In the genomic region with DNA sequence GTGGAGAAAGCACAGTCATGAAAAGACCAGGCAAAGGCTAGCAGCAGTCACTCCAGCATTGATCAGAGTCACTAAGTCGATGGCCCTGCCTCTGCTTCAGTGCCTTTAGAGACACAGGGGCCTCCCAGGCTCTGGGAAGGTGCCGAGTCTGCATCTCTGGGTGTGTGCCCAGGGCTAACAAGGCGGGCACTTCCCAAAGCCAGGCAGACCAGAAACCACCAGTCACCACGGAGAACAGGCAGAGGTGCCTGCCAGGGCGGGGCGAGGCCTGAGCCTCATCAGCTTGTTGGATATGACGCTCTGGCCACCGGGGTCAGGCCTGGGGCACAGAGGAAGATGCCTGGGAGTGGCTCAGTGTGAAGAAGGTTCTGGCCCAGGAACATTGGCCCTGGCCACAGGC, we compare ENCODE assay signal across 22 mouse cellular contexts. TPM values are rescaled to one million over a fixed set of nuclear protein-coding genes. Genes with fewer than 3 reads are reported as not detected.
DNase-seq lines count a peak whose midpoint lies in the region; ATAC-seq and TF ChIP-seq lines count a peak whose summit lies in the region.
"Had no signal": no experiment of that assay in that cellular context is flagged by ENCODE, and none has a peak within 500 bp of the region (broad histone marks: within the 10 kb centered on the region; RNA-seq: fewer than 3 reads in every experiment).

No protein-coding gene starts in this region.

- H3K4me2 ChIP-seq in embryonic facial prominence, embryonic 13.5 days: no peak overlapping the region
- no peak overlapping the region for H3K4me2 ChIP-seq in limb, embryonic 15.5 days
- H3K4me2 ChIP-seq: heart, embryonic 11.5 days; hindbrain, embryonic 12.5 days; hindbrain, embryonic 15.5 days had no signal

- no peaks in the 10 kb centered on the region for H3K9me3 ChIP-seq in embryonic facial prominence, embryonic 13.5 days
- no peaks in the 10 kb centered on the region for H3K9me3 ChIP-seq in embryonic facial prominence, embryonic 10.5 days
- H3K9me3 ChIP-seq in limb, embryonic 10.5 days (replicated peaks): no peaks in the 10 kb centered on the region
- no peaks in the 10 kb centered on the region for H3K9me3 ChIP-seq in limb, embryonic 15.5 days
- H3K9me3 ChIP-seq: hindbrain, embryonic 12.5 days; hindbrain, embryonic 15.5 days had no signal

- WGBS in embryonic facial prominence, embryonic 13.5 days: 61% methylated on average over 8 of the region's 8 CpGs
- WGBS in embryonic facial prominence, embryonic 10.5 days: 60% methylated on average over 8 of the region's 8 CpGs
- WGBS in limb, embryonic 10.5 days: 62% methylated on average over 8 of the region's 8 CpGs
- 57% methylated on average over 8 of the region's 8 CpGs for WGBS in limb, embryonic 15.5 days

- no peak overlapping the region for H3K9ac ChIP-seq in embryonic facial prominence, embryonic 13.5 days
- no peak overlapping the region for H3K9ac ChIP-seq in limb, embryonic 15.5 days
- H3K9ac ChIP-seq: forebrain, postnatal 0 days; hindbrain, embryonic 12.5 days; hindbrain, embryonic 15.5 days had no signal

- H3K4me1 ChIP-seq in embryonic facial prominence, embryonic 13.5 days: peaks cover 87% of the 10 kb centered on the region
- H3K4me1 ChIP-seq in embryonic facial prominence, embryonic 10.5 days: peaks cover 61% of the 10 kb centered on the region
- peaks cover 78% of the 10 kb centered on the region for H3K4me1 ChIP-seq in limb, embryonic 10.5 days
- peaks cover 73% of the 10 kb centered on the region for H3K4me1 ChIP-seq in limb, embryonic 15.5 days

- peaks cover 74% of the 10 kb centered on the region for H3K36me3 ChIP-seq in embryonic facial prominence, embryonic 13.5 days
- H3K36me3 ChIP-seq in embryonic facial prominence, embryonic 10.5 days (replicated peaks): peaks cover 22% of the 10 kb centered on the region
- H3K36me3 ChIP-seq in limb, embryonic 10.5 days: peaks cover 99% of the 10 kb centered on the region
- H3K36me3 ChIP-seq in limb, embryonic 15.5 days: peaks cover 32% of the 10 kb centered on the region
- H3K36me3 ChIP-seq: hindbrain, embryonic 15.5 days had no signal

- no peak for ATAC-seq in embryonic facial prominence, embryonic 13.5 days (ENCODE audit: insufficient number of reproducible peaks, insufficient read depth, low FRiP score, low TSS enrichment, low read depth)
- ATAC-seq in limb, embryonic 15.5 days (ENCODE audit: insufficient number of reproducible peaks, low FRiP score, low TSS enrichment, low read depth): no peak
- no peak for ATAC-seq in erythroblast, adult 5-6 weeks (replicated peaks; ENCODE audit: low FRiP score, poor library complexity, severe bottlenecking)
- ATAC-seq: CD4-positive, CD25-positive, alpha-beta regulatory T cell, adult 4 months; forebrain, embryonic 14.5 days; forebrain, postnatal 0 days; Patski had no signal

- no peak overlapping the region for H3K4me3 ChIP-seq in embryonic facial prominence, embryonic 13.5 days
- H3K4me3 ChIP-seq in embryonic facial prominence, embryonic 10.5 days: no peak overlapping the region
- no peak overlapping the region for H3K4me3 ChIP-seq in limb, embryonic 10.5 days
- H3K4me3 ChIP-seq in limb, embryonic 15.5 days: no peak overlapping the region
- H3K4me3 ChIP-seq in layer of hippocampus, adult 2 months: no peak overlapping the region
- H3K4me3 ChIP-seq: gastrocnemius, adult 2 months; hindbrain, embryonic 12.5 days; hindbrain, embryonic 15.5 days had no signal

- TF ChIP-seq CTCF in layer of hippocampus, adult 2 months (conservative IDR thresholded peaks at IDR 0.05): no peak

- no peak for DNase-seq in embryonic facial prominence, embryonic 10.5 days (ENCODE audit: low spot score)
- DNase-seq in MN1 (ENCODE audit: low spot score): peak; percentile 72
- no peak for DNase-seq in limb, embryonic 10.5 days (ENCODE audit: low spot score)
- DNase-seq in layer of hippocampus, adult 2 months (ENCODE audit: low spot score in 2 of 2): no peak
- DNase-seq in kidney, adult 11 months: no peak
- DNase-seq: adrenal gland, adult 2 months; cerebellum, adult 11 months; cerebellum, adult 9-11 months; forebrain, postnatal 0 days; gastrocnemius, adult 2 months; heart, adult 11 months had no signal

- peaks cover 41% of the 10 kb centered on the region for H3K27me3 ChIP-seq in embryonic facial prominence, embryonic 13.5 days
- peaks cover 100% of the 10 kb centered on the region for H3K27me3 ChIP-seq in embryonic facial prominence, embryonic 10.5 days (replicated peaks; ENCODE audit: low read depth, poor library complexity, severe bottlenecking)
- peaks cover 93% of the 10 kb centered on the region for H3K27me3 ChIP-seq in limb, embryonic 10.5 days (ENCODE audit: low read depth, poor library complexity, severe bottlenecking)
- H3K27me3 ChIP-seq in limb, embryonic 15.5 days: peaks cover 23% of the 10 kb centered on the region; the same call in 1 of the 2 replicates
- H3K27me3 ChIP-seq: Patski had no signal

- peak overlapping the region; percentile 34; the same call in 1 of the 2 replicates for H3K27ac ChIP-seq in embryonic facial prominence, embryonic 13.5 days
- no peak overlapping the region for H3K27ac ChIP-seq in embryonic facial prominence, embryonic 10.5 days (replicated peaks)
- H3K27ac ChIP-seq in limb, embryonic 10.5 days: peak overlapping the region; percentile 50; the same call in 1 of the 2 replicates
- peak overlapping the region; percentile 17; the same call in 1 of the 2 replicates for H3K27ac ChIP-seq in limb, embryonic 15.5 days
- H3K27ac ChIP-seq in layer of hippocampus, adult 2 months: no peak overlapping the region
- H3K27ac ChIP-seq: gastrocnemius, adult 2 months; hindbrain, embryonic 12.5 days; hindbrain, embryonic 15.5 days had no signal

RNA-seq across cellular contexts. Expression of gene Cyp26b1, which starts 14.2 kb away (rescaled TPM):
- polyA plus RNA-seq in embryonic facial prominence, embryonic 13.5 days (2015; fragmentation: Nextera tagmentation; extraction: Ambion mirVana): 38.0 and 38.9 TPM in 2 replicates
- polyA plus RNA-seq in embryonic facial prominence, embryonic 10.5 days (2016; fragmentation: Nextera tagmentation; extraction: Ambion mirVana): 6.6 and 16.7 TPM in 2 replicates
- polyA plus RNA-seq in limb, embryonic 10.5 days (2016; fragmentation: Nextera tagmentation; extraction: Ambion mirVana): 32.7 and 47.1 TPM in 2 replicates
- 16.0 and 17.2 TPM in 2 replicates for polyA plus RNA-seq in limb, embryonic 15.5 days (2015; fragmentation: Nextera tagmentation; extraction: Ambion mirVana)
- not detected in 2 replicates for total RNA-seq in erythroblast, adult 5-6 weeks (2015; ENCODE audit: low replicate concordance)
- total RNA-seq in erythroblast, adult 5-6 weeks (2017; ENCODE audit: low replicate concordance): not detected in 2 replicates
- 10 to 100 TPM in 1 of 2 experiments, 1 to 10 TPM in 1; 9.4 to 10.3 TPM for total RNA-seq in layer of hippocampus, adult 2 months (2021)
- total RNA-seq: common myeloid progenitor, adult 5-6 weeks; MEL had no signal

Comparison
In these comparisons a context has a peak if more than half of its experiments do, and no peak if none do; other contexts are left out.
1. H3K27ac ChIP-seq: peak in embryonic facial prominence, embryonic 13.5 days (single experiment), limb, embryonic 10.5 days (single experiment) and limb, embryonic 15.5 days (single experiment); none in embryonic facial prominence, embryonic 10.5 days (single experiment) and layer of hippocampus, adult 2 months (single experiment).